Mouse (Mus musculus) ES-Bruce4 (cell line): ENCODE data around the gene Aldh3a2.

ENCODE experiments used
- CTCF ChIP-seq: IDR thresholded peaks from one replicate; pipeline ENCODE4 v1.8.1; 2011; ENCODE audit warnings: low read depth, low read length
- EP300 ChIP-seq: IDR thresholded peaks from 2 replicates; pipeline ENCODE4 v1.6.1; 2011; ENCODE audit warnings: low read depth, low read length; ENCODE audit not compliant: insufficient read depth
- POLR2A ChIP-seq: IDR thresholded peaks from one replicate; pipeline ENCODE4 v1.8.1; 2011; ENCODE audit warnings: low read length; ENCODE audit not compliant: insufficient read depth

- TF ChIP-seq CTCF (no peak), EP300 (no peak), POLR2A (no peak)
Measured at GRCm38 (mm10) chr11:61206136-61206535, 61.1 kb downstream of the Aldh3a2 start.
